Mouse (Mus musculus) testis, adult 2 months (tissue): ENCODE data around the gene Xpo5. TPM values are rescaled to one million over a fixed set of nuclear protein-coding genes. Genes with fewer than 3 reads are reported as not detected.

Experiments
- H3K27ac ChIP-seq: fragments of 200-500 bp; 2 replicates; pipeline ENCODE4 v1.5.1; 2012; ENCODE audit warnings: low read depth, low read length; ENCODE audit not compliant: control insufficient read depth, insufficient read depth
- H3K27me3 ChIP-seq: fragments of 200-500 bp; 2 replicates; pipeline ENCODE4 v1.6.1; 2012; ENCODE audit warnings: mild to moderate bottlenecking, low read length, moderate library complexity; ENCODE audit not compliant: control insufficient read depth, insufficient read depth
- H3K36me3 ChIP-seq: fragments of 200-500 bp; 2 replicates; pipeline ENCODE4 v1.6.1; 2012; ENCODE audit warnings: mild to moderate bottlenecking, low read length; ENCODE audit not compliant: control insufficient read depth, insufficient read depth
- H3K4me1 ChIP-seq: fragments of 200-500 bp; 2 replicates; pipeline ENCODE4 v1.6.1; 2012; ENCODE audit warnings: low read length; ENCODE audit not compliant: control insufficient read depth, insufficient read depth
- H3K4me3 ChIP-seq: fragments of 200-500 bp; 2 replicates; pipeline ENCODE4 v1.5.1; 2012; ENCODE audit warnings: low read depth, mild to moderate bottlenecking, low read length, moderate library complexity, mixed read lengths; ENCODE audit not compliant: control insufficient read depth
- CTCF ChIP-seq: fragments of 200-500 bp; IDR thresholded peaks from 2 replicates; pipeline ENCODE4 v1.5.1; 2012; ENCODE audit warnings: low read depth, mild to moderate bottlenecking, inconsistent platforms, low read length, moderate library complexity; ENCODE audit not compliant: control insufficient read depth, insufficient read depth, insufficient replicate concordance
- POLR2A ChIP-seq: fragments of 200-500 bp; IDR thresholded peaks from 2 replicates; pipeline ENCODE4 v1.6.1; 2012; ENCODE audit warnings: low read depth, mild to moderate bottlenecking, inconsistent platforms, low read length, moderate library complexity; ENCODE audit not compliant: control insufficient read depth
- polyA plus RNA-seq: library from polyadenylated mRNA; depleted of rRNA; stranded (reverse); fragments of >200 nt; gene quantifications from 2 replicates; pipeline ENCODE4 v1.2.3, GENCODE M21; 2012

Xpo5 gene
- polyA plus RNA-seq, 1 experiment = 25.1 TPM

DNA sequence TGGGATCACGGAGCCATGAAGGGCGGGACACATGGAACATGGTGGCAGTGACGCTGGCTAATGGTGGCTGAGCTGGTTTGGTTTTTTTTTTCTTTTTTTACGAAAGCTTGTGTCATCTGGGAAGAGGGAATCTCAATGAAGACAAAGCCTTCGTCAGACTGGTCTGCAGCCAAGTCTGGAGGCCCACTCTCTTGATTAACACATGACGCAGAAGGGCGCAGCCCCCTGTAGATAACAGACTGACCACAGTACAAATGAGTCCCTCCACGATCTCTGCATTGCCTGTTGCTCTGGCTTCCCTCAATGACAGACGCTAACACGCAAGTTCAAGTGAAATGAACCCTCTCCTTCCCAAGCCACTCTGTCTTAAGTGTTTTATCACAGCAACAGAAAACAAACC is 72.9 kb downstream of the Xpo5 start:
- TF ChIP-seq POLR2A = no peak
- no peak for TF ChIP-seq CTCF
- no peaks in the 10 kb centered on the region for H3K27me3 ChIP-seq
- H3K4me1 ChIP-seq = no peaks in the 10 kb centered on the region
- no peak overlapping the region for H3K4me3 ChIP-seq
- no peaks in the 10 kb centered on the region for H3K36me3 ChIP-seq
- no peak overlapping the region for H3K27ac ChIP-seq

DNA sequence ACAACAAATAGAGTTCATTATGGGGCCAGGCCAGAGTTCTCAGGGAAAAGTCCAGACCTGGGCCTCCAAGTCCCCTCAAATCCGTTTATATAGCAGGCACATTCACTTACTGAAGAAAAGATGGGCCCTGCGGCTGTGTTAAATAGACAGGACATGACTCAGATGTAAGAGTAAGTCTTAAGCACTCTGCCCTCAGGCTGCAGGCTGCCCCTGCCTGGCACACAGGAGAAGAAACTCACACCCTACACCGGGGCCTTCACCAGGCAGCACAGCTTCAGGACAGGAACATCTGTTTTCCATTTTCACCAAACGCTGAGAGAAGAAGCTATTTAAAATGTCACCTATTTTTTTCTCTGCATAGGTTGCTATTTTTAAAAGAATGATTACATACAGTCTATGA is 75.0 kb downstream of the Xpo5 start:
- Histone ChIP-seq H3K4me3 (no peak overlapping the region), H3K36me3 (no peaks in the 10 kb centered on the region), H3K4me1 (peaks cover 5% of the 10 kb centered on the region), H3K27me3 (no peaks in the 10 kb centered on the region), H3K27ac (no peak overlapping the region)
- TF ChIP-seq CTCF (no peak), POLR2A (no peak)

DNA sequence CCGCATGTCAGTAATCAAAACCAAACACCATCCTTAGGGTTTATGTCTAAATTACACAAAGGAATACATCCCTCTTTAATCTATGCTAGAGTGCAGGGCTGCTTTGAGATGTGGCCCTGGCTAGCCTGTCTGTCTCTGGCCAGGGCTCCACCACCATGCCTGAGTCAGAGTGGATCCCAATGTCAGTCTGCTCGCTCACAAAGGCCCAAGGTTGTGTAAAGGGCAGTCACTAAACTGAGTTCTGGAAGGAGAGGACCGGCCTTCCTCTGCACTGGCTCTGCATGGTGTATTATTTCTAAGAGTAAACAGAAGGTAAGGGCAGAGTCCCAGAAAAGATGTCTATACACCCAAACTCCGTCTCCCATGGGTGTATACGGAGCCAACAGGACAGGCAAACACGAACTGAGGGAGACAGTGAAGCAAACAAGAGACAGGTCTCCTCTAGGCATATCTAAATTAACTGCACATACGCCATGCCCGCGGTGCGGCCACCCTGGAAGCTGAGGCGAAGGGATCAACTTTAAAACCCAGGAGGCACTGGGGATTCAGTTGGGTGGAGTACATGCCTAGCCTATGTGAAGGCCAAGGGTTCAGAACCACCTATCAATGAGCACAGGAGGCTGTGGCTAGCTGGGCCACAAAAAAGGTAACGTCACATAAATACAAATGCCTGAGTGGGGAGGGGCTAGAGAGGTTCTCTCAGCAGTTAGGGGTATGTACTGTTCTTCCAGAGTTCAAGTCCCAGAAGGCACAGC is 75.6 kb downstream of the Xpo5 start:
- H3K36me3 ChIP-seq = no peaks in the 10 kb centered on the region
- TF ChIP-seq POLR2A = no peak
- no peak for TF ChIP-seq CTCF
- peaks cover 5% of the 10 kb centered on the region for H3K4me1 ChIP-seq
- no peak overlapping the region for H3K27ac ChIP-seq
- H3K27me3 ChIP-seq = no peaks in the 10 kb centered on the region
- no peak overlapping the region for H3K4me3 ChIP-seq

DNA sequence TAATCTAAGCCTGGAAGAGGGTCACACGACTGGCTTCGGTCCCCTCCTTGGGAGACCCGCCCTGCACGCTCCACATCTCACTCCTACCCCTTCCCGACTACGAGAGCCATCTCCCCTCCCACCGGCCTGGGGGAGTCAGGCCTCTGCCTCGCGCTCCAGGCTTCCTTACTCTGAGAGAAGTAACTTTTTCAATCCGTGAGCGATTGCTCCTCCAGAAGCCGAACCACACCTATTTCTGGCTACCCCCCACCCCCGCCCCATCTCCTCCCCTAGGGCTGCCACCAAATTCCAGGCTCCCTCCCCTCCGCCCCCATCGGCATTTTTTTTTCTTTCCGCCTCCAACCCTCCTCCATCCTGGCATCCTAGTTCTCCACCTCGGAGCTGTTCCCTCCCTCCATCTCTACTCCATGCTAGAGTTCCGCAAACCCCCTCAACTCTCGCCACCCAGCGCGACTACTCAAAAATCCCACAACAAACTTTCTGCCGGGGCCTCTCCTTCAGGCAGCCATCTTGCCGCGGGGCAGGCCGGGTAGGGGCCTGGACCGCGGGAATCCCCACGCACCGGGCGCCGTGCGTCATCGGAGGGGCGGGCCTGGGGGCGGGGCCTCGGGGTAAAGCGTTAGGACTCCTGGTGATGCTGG is 80.0 kb downstream of the Xpo5 start, which contains the start of gene Tjap1:
Gene Tjap1 (minus strand): TSS at position 544 of the 641 bp plus-strand sequence.
- TF ChIP-seq POLR2A (peak; percentile 54), CTCF (no peak)

DNA sequence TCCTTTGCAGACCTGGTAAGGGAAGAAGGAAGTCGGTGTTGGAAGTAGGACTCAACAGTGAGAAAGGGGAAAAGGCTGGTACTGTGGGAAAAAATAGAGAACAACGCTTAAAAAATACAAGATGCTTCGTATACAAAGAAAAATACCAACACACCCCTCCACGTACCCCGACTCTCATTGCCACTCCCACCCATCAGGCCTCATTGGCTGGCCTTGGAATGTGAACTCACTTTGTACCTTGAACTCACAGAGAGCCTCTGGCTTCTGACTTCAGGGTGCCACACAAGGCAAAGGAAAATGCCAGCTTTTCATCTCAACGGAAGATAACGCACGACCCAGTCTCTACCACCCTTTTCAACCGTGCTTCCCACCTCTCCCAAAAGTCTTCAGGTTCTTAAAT is 80.6 kb downstream of the Xpo5 start:
- Histone ChIP-seq H3K36me3 (no peaks in the 10 kb centered on the region), H3K27ac (peak overlapping the region; percentile 88), H3K27me3 (no peaks in the 10 kb centered on the region), H3K4me3 (peak overlapping the region; percentile 83), H3K4me1 (peaks cover 13% of the 10 kb centered on the region)
- TF ChIP-seq CTCF (no peak), POLR2A (no peak; the same call in 1 of the 2 replicates)

More for the DNA sequence above, 80.0 kb downstream of the Xpo5 start, which contains the start of gene Tjap1:
- H3K27me3 ChIP-seq = no peaks in the 10 kb centered on the region
- H3K27ac ChIP-seq = peak within 1 kb of the TSS; percentile 94
- no peaks in the 10 kb centered on the region for H3K36me3 ChIP-seq
- H3K4me1 ChIP-seq = peaks cover 13% of the 10 kb centered on the region
- H3K4me3 ChIP-seq = peak within 1 kb of the TSS; percentile 99

DNA sequence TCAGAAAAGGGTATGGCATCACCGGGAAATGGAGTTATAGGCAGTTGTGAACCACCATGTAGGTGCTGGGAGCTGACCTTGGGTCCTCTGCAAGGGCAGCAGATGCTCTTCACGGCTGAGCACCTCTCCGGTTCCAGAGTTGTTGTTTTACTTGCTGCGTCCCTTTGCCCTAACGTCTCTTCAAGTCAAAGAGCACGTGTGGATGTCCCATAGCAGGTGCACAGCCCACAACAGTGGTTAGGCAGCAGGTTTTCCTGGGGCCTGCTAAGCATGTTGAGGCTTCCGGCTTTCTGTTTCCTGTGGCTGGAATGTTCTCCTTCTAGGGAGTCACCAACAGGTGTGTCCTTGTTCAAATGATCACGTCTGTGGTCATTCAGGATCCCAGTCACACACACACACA is 81.3 kb downstream of the Xpo5 start:
- Histone ChIP-seq H3K4me1 (peaks cover 13% of the 10 kb centered on the region), H3K4me3 (peak overlapping the region; percentile 76), H3K36me3 (no peaks in the 10 kb centered on the region), H3K27me3 (no peaks in the 10 kb centered on the region), H3K27ac (no peak overlapping the region)
- TF ChIP-seq POLR2A = no peak

DNA sequence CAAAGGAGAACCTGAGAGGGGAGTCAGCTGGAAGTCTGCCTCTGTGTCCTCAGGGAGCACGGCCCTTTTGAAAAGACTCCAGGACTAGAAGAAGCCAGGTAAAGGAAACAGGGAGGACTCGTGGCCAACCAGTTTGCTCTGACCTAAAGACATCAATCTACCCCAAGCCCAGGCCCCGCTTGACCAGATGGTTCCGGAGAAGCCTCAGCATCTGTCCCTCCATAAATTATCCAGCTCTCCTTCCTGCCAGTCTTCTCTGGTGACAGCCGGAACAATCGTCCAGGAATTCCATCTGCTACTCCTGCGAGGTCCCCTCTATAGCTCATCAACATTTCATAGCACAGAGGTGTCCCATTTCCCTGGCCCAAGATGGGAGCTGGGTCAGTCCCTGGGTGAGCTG is 82.1 kb downstream of the Xpo5 start:
- no peak overlapping the region for H3K27ac ChIP-seq
- peaks cover 13% of the 10 kb centered on the region for H3K4me1 ChIP-seq
- no peaks in the 10 kb centered on the region for H3K36me3 ChIP-seq
- no peaks in the 10 kb centered on the region for H3K27me3 ChIP-seq
- no peak overlapping the region for H3K4me3 ChIP-seq
- TF ChIP-seq POLR2A = no peak
- no peak for TF ChIP-seq CTCF

DNA sequence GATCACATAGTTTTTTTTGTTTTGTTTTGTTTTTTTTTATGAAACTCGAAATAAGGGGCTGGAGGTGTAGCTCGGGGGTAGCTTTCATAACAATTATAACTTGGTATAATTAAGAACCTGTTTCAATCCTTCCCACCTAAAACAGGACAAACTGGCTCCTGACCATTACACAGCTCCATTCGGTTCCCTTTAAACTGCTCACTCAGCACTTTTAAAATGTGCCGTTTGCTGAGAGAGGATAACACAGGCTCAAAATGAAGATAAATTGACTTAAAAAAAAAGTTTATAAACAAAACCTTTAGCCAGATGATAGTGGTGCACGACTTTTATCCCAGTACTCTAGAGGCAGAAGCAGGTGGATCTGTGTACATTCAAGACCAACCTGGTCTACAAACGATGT is 82.8 kb downstream of the Xpo5 start:
- no peaks in the 10 kb centered on the region for H3K36me3 ChIP-seq
- TF ChIP-seq POLR2A = no peak
- TF ChIP-seq CTCF = no peak
- H3K4me1 ChIP-seq = peaks cover 13% of the 10 kb centered on the region
- no peak overlapping the region for H3K27ac ChIP-seq
- no peak overlapping the region for H3K4me3 ChIP-seq
- H3K27me3 ChIP-seq = no peaks in the 10 kb centered on the region
